Mouse (Mus musculus) stomach, postnatal 0 days (tissue): Measurements from ENCODE around the gene Gm853. TPM values are rescaled to one million over a fixed set of nuclear protein-coding genes. Genes with fewer than 3 reads are reported as not detected.

Source experiments
- ATAC-seq: fragments of 200-750 bp; cut with Nextera tagmentation; 2 replicates; pipeline ENCODE4 v1.8.0; 2017; ENCODE audit not compliant: low FRiP score, low TSS enrichment
- DNase-seq: peaks from one replicate; pipeline ENCODE4 v3.0.0-alpha.2; 2016; ENCODE audit warnings: low spot score
- H3K27ac ChIP-seq: fragments of 300-500 bp; sonication (generic); replicated peaks from 2 replicates; pipeline ENCODE4 v1.5.1; 2014; ENCODE audit warnings: mild to moderate bottlenecking, control low read depth
- H3K27me3 ChIP-seq: fragments of 300-500 bp; sonication (generic); 2 replicates; pipeline ENCODE4 v1.6.1; 2014; ENCODE audit warnings: low read length; ENCODE audit not compliant: control insufficient read depth, insufficient read depth
- H3K36me3 ChIP-seq: fragments of 300-500 bp; sonication (generic); 2 replicates; pipeline ENCODE4 v1.6.1; 2014; ENCODE audit warnings: low read length, mixed read lengths; ENCODE audit not compliant: control insufficient read depth, insufficient read depth
- H3K4me1 ChIP-seq: fragments of 300-500 bp; sonication (generic); replicated peaks from 2 replicates; pipeline ENCODE4 v1.6.1; 2014; ENCODE audit warnings: antibody characterized with exemption; ENCODE audit not compliant: control insufficient read depth, insufficient read depth
- H3K4me2 ChIP-seq: fragments of 300-500 bp; sonication (generic); replicated peaks from 2 replicates; pipeline ENCODE4 v1.6.1; 2014; ENCODE audit warnings: low read depth, mild to moderate bottlenecking, control low read depth, moderate library complexity
- H3K4me3 ChIP-seq: fragments of 300-500 bp; sonication (generic); 2 replicates; pipeline ENCODE4 v1.5.1; 2014; ENCODE audit warnings: low read depth, low read length, control low read depth
- H3K9ac ChIP-seq: fragments of 300-500 bp; sonication (generic); 2 replicates; pipeline ENCODE4 v1.6.1; 2014; ENCODE audit warnings: mild to moderate bottlenecking, low read length, control low read depth, mixed read lengths
- H3K9me3 ChIP-seq: fragments of 300-500 bp; sonication (generic); 2 replicates; pipeline ENCODE4 v1.6.1; 2016; ENCODE audit warnings: low read length; ENCODE audit not compliant: control insufficient read depth
- CTCF ChIP-seq: IDR thresholded peaks from 2 replicates; pipeline ENCODE4 v1.5.1; 2016; ENCODE audit warnings: antibody characterized with exemption, low read depth, mild to moderate bottlenecking, moderate library complexity
- EP300 ChIP-seq: optimal IDR thresholded peaks from 2 replicates; pipeline ENCODE3; 2016; ENCODE audit warnings: antibody characterized with exemption
- WGBS: fragments of 180-500 bp; shearing (Covaris S2); extraction: QIAGEN DNeasy Blood & Tissue Kit; methylation state at CpG from one replicate; pipeline ENCODE4 v1.1.7; 2014; 5-methylcytosine and 5-hydroxymethylcytosine counted together
- polyA plus RNA-seq: library from polyadenylated mRNA; unstranded; fragments of >200 nt; fragmentation: Nextera tagmentation; extraction: Ambion mirVana; gene quantifications from 2 replicates; pipeline ENCODE4 v1.2.1, GENCODE M21; 2015

Gm853 gene
- not detected in 2 replicates for polyA plus RNA-seq

- H3K27me3 ChIP-seq, result no peaks in the 10 kb centered on the region
- H3K36me3 ChIP-seq, result no peaks in the 10 kb centered on the region
- no peak within 1 kb of the TSS for H3K4me3 ChIP-seq
- no peaks in the 10 kb centered on the region for H3K9me3 ChIP-seq
- no peak within 1 kb of the TSS for H3K4me2 ChIP-seq
- no peaks in the 10 kb centered on the region for H3K4me1 ChIP-seq
- ATAC-seq, result no peak
- H3K9ac ChIP-seq, result no peak within 1 kb of the TSS
- no peak within 1 kb of the TSS for H3K27ac ChIP-seq
- DNase-seq, result no peak
- no peak for TF ChIP-seq CTCF
- TF ChIP-seq EP300, result no peak
- 50% methylated on average over 4 of the region's 4 CpGs for WGBS
Measured at GRCm38 (mm10) chr4:130222179-130222578, at the start of gene Gm853. Gene Gm853 (minus strand): TSS chr4:130222401.

- DNase-seq, result no peak
- TF ChIP-seq CTCF (no peak), EP300 (no peak)
- no peak for ATAC-seq
- no peak overlapping the region for H3K4me3 ChIP-seq
- H3K9me3 ChIP-seq, result no peaks in the 10 kb centered on the region
- H3K27ac ChIP-seq, result no peak overlapping the region
- 78% methylated on average over 6 of the region's 6 CpGs for WGBS
- H3K9ac ChIP-seq, result no peak overlapping the region
- H3K4me2 ChIP-seq, result no peak overlapping the region
- H3K36me3 ChIP-seq, result no peaks in the 10 kb centered on the region
- no peaks in the 10 kb centered on the region for H3K4me1 ChIP-seq
- no peaks in the 10 kb centered on the region for H3K27me3 ChIP-seq
Measured at GRCm38 (mm10) chr4:130270611-130271347, 48.6 kb upstream of the Gm853 start.

- 82% methylated on average over 8 of the region's 8 CpGs for WGBS
- TF ChIP-seq CTCF (no peak), EP300 (no peak)
- Histone ChIP-seq H3K27ac (no peak overlapping the region), H3K4me2 (no peak overlapping the region), H3K4me1 (no peaks in the 10 kb centered on the region), H3K9me3 (no peaks in the 10 kb centered on the region), H3K4me3 (no peak overlapping the region), H3K27me3 (no peaks in the 10 kb centered on the region), H3K9ac (no peak overlapping the region), H3K36me3 (no peaks in the 10 kb centered on the region)
- DNase-seq (no peak), ATAC-seq (no peak)
Measured at GRCm38 (mm10) chr4:130270089-130270488, 47.9 kb upstream of the Gm853 start.

- Histone ChIP-seq H3K27me3 (no peaks in the 10 kb centered on the region), H3K27ac (0 out of 2 replicates have a peak overlapping the region, but pooled peaks have one; percentile 56), H3K9me3 (no peaks in the 10 kb centered on the region), H3K4me3 (no peak overlapping the region), H3K36me3 (no peaks in the 10 kb centered on the region), H3K9ac (no peak overlapping the region), H3K4me1 (no peaks in the 10 kb centered on the region), H3K4me2 (no peak overlapping the region)
- WGBS, result 61% methylated on average over 10 of the region's 10 CpGs
- no peak for TF ChIP-seq EP300
- no peak for TF ChIP-seq CTCF
- ATAC-seq (no peak), DNase-seq (no peak)
Measured at GRCm38 (mm10) chr4:130268736-130269135, 46.5 kb upstream of the Gm853 start.

- 53% methylated on average over 7 of the region's 7 CpGs for WGBS
- Histone ChIP-seq H3K4me3 (0 out of 2 replicates have a peak overlapping the region, but pooled peaks have one; percentile 17), H3K4me2 (peak overlapping the region; percentile 43), H3K4me1 (no peaks in the 10 kb centered on the region), H3K9me3 (no peaks in the 10 kb centered on the region), H3K27ac (peak overlapping the region; percentile 90), H3K27me3 (no peaks in the 10 kb centered on the region), H3K9ac (peak overlapping the region; percentile 35; the same call in 1 of the 2 replicates), H3K36me3 (no peaks in the 10 kb centered on the region)
- DNase-seq (peak; percentile 88), ATAC-seq (peak; percentile 91)
- TF ChIP-seq CTCF (peak; percentile 29), EP300 (no peak)
Measured at GRCm38 (mm10) chr4:130267069-130267468, 44.9 kb upstream of the Gm853 start.

- TF ChIP-seq CTCF (no peak), EP300 (no peak)
- no peaks in the 10 kb centered on the region for H3K27me3 ChIP-seq
- H3K4me1 ChIP-seq, result no peaks in the 10 kb centered on the region
- H3K4me2 ChIP-seq, result peak overlapping the region; percentile 43
- H3K9ac ChIP-seq, result peak overlapping the region; percentile 35; the same call in 1 of the 2 replicates
- DNase-seq (peak; percentile 45), ATAC-seq (peak; percentile 18)
- H3K4me3 ChIP-seq, result 0 out of 2 replicates have a peak overlapping the region, but pooled peaks have one; percentile 17
- H3K27ac ChIP-seq, result peak overlapping the region; percentile 90
- 33% methylated on average over 9 of the region's 9 CpGs for WGBS
- H3K36me3 ChIP-seq, result no peaks in the 10 kb centered on the region
- H3K9me3 ChIP-seq, result no peaks in the 10 kb centered on the region
Measured at GRCm38 (mm10) chr4:130266601-130267000, 44.4 kb upstream of the Gm853 start.
